Mouse (Mus musculus) adrenal gland (tissue): Measurements from ENCODE around the gene Hoxb5.

Experiments
- intact Hi-C: fragments of 180-260 bp; cut with DNase I; formaldehyde crosslinking; loops from one replicate; pipeline ENCODE4 v1.15.1; 2025
- long read RNA-seq, 2 experiments: library from polyadenylated mRNA; unstranded; transcript quantifications; one replicate each; pipeline ENCODE4 v2.0.0; 2020; ENCODE audit warnings: borderline replicate concordance in 1 of 2; ENCODE audit not compliant: insufficient replicate concordance in 1 of 2

Hoxb5 gene
- long read RNA-seq, experiment 1, transcript Hoxb5-201 (2 exons, 1,895 nt) = major isoform, 12 of 12 reads
- long read RNA-seq, experiment 1, partial matches to known transcripts = 0 of 12 reads
- long read RNA-seq, experiment 1, other reads (novel, unspliced or antisense) = 0 of 12 reads
- long read RNA-seq, experiment 2, partial matches to known transcripts = 0 of 3 reads
- long read RNA-seq, experiment 2, other reads (novel, unspliced or antisense) = 0 of 3 reads

GRCm38 (mm10) chr11:96303151-96304099 lies at the start of gene Hoxb5:
Gene Hoxb5, plus strand, starts transcription at chr11:96303336.
- intact Hi-C loops = loop anchor here (2.0 to 5.0 kb wide), 4 partner anchors 51 to 249 kb away; no protein-coding TSS in a partner anchor

DNA sequence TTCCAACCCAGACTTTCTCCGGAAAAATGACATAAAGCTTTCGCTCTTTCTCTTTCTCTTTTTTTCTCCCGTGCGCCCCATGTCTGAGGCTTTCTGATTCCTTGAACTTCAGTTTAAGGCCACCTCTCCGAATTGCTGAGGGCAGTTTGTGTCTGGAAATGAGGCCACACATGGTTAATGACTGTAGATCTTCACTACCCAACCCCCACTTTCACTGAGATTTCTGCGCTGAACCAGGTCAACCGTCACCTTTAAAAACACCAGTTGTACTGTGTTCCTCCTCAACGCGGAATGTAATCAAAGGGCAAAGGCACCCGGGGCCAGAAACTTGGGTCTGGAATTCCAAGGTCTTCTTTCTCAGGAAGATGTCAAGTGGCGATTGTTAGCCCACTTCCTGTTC lies 48.9 kb upstream of the Hoxb5 start:
- intact Hi-C loops = no loop called here

DNA sequence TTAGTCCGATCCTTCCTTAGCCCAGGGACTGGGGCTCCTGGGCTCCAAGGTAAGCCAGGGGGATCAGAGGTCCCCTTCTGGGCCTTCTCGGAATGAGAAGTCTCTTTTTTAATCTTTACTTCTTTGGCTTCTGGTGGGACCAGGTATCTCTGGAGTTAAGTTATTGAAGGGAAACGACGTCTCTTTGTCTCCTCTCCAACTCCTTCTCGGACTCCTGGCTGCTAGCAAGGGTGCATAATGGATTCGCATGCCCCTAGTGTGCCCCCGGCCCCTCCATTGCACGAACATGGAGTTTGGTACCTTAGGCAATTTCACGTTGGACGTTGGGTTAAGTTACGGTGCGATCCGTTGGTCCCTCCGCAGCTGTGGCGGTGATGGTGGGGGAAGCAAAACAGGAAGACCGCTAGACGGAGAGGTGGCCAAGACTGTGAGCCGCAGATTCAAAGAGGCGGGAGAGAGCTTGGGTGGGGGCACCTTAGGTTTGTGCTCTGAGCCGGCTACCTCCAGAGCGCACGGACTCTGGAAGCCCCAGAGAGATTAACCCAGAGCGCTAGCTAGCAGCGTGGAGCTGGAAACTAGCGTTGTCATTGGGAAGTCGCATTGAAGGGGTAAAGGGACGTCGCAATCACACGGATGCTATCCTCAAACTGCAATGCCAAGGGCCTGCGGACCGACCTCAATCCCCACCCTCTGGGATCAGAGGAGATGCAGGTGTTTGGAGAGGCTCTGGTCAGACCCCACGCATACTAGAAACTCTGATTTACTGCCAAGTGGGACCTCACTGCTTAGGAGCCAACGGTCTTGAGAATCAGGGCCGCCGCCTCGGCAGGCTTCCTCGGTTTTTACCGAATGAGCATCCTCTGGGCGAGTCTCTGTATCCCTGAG lies 47.8 kb upstream of the Hoxb5 start:
- intact Hi-C loops = no loop called here

- intact Hi-C loops = no loop called here
These were observed 47.1 kb upstream of the Hoxb5 start for GRCm38 (mm10) chr11:96255996-96256445.

GRCm38 (mm10) chr11:96257141-96257540 lies 46.0 kb upstream of the Hoxb5 start:
- intact Hi-C loops = no loop called here

GRCm38 (mm10) chr11:96259038-96259437 lies 44.1 kb upstream of the Hoxb5 start:
- intact Hi-C loops = no loop called here

GRCm38 (mm10) chr11:96259511-96259910 lies 43.6 kb upstream of the Hoxb5 start:
- intact Hi-C loops = no loop called here

DNA sequence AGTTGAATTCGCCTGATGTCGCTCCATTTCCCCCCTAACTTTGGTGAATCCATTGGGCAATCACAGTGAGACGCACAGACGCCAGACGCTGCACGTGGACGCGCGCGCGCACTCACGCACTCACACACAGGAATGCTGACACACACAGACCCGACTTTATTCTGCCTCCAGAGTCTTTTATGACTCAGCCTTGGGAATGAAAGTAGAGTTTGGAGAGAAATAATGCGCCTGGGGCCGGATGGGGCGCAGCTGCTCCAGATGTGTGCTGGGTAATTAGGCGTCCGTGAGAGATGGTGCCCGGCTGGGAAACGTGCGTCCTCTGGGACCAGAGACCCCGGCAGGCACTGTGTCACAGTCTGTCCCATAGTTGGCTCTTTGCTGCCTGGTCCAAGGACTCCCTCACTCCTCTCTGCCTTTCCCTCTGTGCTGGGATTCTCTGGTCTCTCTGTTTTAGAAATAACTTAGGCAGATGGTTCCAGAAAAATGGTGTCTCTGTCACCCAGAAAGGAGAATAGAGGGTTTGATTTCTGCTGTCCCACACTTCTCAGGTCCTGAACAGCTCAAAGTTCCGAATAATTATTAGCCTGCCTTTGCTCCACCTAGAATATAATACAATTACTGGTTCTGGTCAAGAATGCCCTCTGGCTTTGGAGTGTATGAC lies 42.7 kb upstream of the Hoxb5 start:
- intact Hi-C loops = no loop called here

DNA sequence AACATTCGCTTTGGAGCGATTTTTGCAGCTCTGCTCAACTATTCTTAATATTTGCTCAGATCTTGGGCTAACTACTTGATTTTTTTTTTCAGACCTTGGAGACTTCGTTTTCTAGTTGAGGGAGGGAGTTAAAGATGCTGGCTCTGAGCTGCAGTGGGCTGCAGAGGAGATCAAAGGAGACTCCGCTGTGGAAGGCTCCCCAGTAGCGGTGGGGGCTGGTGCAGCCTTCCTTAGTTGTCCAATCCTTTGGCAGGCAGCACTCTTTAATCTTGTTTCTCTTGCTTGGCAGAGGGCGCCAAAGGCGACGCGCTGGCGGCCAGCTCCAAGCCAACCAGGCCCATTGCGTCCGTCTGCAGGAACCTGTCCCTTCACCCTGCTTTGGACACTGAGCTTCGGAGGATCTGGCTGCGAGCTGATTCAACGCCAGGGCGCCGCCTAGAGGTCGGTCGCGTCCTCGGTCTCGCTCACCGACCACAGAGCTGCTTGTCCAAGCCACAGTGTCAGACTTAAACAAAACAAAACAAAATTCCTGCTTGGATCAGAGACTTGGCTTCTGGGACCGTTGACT lies 41.7 kb upstream of the Hoxb5 start:
- intact Hi-C loops = no loop called here

DNA sequence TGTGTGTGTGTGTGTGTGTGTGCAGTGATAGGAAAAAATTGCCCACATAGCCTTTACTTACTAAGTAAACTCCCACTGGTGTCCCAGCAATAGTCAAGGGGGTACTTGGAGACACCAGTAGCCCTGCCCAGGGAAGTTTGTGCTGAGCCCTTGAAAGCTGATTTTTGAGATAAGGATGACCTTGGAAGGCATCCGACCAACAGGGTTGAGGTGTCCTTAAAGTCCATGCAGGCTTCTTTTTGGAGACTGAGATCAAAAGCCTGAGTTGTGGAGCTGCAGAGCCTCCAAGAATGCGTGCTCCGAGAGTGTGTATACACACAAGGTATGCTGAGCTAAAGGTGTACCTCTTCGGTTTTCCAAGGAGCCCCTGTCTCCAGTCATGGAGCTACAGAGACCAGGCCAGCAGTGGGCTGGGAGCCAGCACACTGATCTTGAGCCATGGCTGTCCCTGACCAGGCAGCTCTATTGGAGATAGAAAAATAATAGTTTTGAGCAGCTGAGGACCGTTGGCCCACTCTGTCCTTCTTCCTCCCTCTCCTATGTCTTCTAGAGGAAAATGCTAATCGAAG lies 40.8 kb upstream of the Hoxb5 start:
- intact Hi-C loops = no loop called here

GRCm38 (mm10) chr11:96263636-96264389 lies 39.3 kb upstream of the Hoxb5 start:
- intact Hi-C loops = no loop called here

GRCm38 (mm10) chr11:96264390-96265020 lies 38.6 kb upstream of the Hoxb5 start:
- intact Hi-C loops = no loop called here

DNA sequence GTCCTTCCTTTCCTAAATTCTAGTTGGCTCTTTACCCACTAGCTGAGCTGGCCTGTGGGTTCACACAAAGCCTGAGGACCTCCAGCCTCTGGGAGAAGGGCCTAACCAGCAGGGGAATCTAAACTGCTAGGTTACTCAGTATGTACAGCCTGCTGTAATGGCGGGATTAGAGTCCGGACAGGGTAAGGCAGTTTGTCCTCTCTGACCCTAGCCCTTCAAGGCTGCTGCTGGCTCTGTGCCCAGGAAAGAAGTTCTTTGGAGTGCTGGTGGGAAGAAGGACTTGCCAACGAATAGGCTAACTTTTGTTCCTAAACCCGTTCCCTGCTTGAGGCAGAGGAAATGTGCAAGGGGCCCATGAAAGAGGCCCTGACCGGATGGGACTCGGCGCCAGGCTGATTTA lies 37.2 kb upstream of the Hoxb5 start:
- intact Hi-C loops = no loop called here

- intact Hi-C loops = no loop called here
These were observed 35.9 kb upstream of the Hoxb5 start for GRCm38 (mm10) chr11:96267021-96267920.

DNA sequence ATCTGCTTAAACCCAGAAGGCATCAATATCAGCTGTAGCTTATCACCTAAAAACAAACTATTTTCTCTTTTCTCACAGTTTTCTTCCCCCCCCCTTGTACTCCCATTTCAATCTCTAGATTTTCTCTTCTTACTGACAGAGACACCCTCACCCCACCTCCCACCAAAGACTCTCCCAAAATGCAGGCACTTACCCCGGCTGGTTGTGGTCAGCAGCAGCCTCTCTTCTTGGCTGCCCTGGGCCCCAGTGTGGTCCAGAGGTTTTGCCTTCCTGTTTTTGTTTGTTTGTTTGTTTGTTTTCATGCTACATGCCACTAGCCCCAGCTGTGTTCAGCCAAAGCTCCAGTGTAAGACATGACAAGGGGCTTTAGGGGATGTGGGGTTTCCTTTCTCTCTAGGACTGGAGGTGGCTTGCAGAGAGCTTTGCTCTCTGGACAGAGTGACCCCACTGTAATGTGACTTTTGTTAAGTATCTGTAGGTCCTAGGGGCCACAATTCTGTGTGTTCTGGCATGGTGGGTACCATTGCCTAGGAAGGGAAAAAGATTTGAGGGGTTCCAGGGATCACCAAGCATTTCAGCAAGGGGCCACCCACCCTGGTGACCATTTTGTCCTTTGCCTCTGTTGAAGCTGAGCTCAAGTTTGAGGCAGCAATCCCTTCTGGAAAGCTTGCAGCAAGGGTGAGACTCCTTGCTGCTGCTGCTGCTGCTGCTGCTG lies 34.9 kb upstream of the Hoxb5 start:
- intact Hi-C loops = no loop called here

GRCm38 (mm10) chr11:96269869-96270268 lies 33.3 kb upstream of the Hoxb5 start:
- intact Hi-C loops = no loop called here

GRCm38 (mm10) chr11:96270996-96271540 lies 32.1 kb upstream of the Hoxb5 start, which contains the start of gene Hoxb9:
Gene Hoxb9, plus strand, starts transcription at chr11:96271457.
- intact Hi-C loops = no loop called here
